Mouse (Mus musculus): ENCODE data around the gene Htr2c.

Htr2c gene

DNA sequence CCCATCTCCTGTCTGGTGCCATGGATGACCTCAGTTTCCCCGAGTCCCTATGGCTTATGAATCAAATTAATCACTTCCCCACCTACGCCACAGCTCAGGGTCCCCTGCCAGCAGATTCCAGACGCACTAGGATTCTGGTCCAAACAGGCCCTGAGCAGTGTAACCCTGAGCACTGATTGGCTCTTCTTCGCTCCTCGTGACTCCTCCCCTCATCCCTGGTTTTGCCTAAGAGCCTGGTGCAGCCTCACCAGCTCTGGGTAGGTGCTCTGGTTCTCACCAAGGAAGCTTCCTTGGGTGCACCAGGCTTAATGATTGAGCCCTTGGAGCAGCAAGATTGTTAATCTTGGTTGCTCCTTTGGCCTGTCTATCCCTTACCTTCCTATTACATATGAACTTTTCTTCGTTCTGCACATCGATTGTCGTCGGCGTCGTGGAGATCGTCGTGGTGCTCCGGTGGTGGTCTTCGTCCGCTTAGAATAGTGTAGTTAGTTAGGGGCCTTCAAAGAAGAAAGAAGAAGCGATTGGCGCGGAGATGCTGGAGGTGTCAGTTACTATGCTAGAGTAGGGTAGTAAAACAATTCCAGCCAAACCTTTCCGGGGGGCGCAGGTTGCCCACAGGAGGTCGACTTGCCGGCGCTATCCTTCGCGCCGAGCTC is at the start of gene Htr2c:
Htr2c (plus strand) TSS at position 256 of the 656 bp plus-strand sequence.
- DNase-seq (ENCODE audit: low spot score in 2 of 2): no peak

DNA sequence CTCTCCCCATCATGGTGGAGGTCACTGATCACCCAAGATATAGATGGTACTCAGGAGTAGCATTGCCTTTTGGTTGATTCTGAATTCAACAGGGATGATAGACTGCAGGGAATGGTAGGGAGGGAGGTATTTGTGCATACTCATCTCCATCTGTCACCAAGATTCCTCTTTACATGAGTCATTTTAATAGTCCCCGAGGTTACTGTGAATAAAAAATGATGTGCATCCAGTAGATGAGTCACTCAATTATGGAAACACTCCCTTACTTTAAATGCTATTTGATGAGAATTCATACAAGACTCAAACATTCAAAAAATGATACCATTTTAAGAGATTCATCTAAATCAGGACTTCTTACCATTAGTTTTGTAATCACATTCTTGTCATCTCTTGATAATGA is 34.1 kb upstream of the Htr2c start:
- no peak for DNase-seq (ENCODE audit: low spot score in 2 of 2)

GRCm38 (mm10) chrX:146936332-146936731 is 26.0 kb upstream of the Htr2c start:
- DNase-seq (ENCODE audit: low spot score in 2 of 2): no peak

DNA sequence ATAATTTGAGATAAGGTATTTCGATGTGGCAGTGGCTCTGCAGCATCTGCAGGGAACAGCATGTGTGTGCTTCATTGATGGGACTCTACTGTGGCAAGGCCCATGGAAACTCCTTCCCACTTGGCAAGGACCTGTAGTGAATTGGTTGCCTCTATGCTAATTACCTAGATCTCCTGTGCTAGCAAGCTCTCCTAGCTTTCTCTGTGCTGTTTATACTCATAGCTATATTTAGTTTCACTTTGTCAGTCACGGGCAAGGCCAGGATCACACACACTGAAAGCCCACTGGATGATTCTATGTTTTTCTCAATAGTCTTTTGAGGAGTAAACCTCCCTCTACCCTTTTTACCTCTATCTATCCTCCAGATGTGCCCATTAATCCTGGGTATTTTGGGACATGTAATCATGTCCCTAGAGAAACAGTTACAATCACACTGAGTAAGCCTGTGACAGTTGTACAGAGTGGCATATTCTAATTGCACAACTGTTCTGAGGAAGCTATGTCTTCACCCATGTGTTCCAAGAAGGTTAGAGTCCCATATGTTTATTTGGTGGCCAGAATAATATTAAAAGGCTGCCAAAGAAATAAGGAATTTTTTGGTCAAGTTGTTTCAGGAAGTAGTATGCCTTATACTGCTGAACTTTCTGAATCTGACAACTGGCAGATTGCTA is 16.0 kb upstream of the Htr2c start:
- DNase-seq (ENCODE audit: low spot score in 2 of 2): no peak

- no peak for DNase-seq (ENCODE audit: low spot score in 2 of 2)
Observed at GRCm38 (mm10) chrX:146946996-146947395, 15.3 kb upstream of the Htr2c start.

GRCm38 (mm10) chrX:146958608-146959007 is 3.7 kb upstream of the Htr2c start:
- no peak for DNase-seq (ENCODE audit: low spot score in 2 of 2)

DNA sequence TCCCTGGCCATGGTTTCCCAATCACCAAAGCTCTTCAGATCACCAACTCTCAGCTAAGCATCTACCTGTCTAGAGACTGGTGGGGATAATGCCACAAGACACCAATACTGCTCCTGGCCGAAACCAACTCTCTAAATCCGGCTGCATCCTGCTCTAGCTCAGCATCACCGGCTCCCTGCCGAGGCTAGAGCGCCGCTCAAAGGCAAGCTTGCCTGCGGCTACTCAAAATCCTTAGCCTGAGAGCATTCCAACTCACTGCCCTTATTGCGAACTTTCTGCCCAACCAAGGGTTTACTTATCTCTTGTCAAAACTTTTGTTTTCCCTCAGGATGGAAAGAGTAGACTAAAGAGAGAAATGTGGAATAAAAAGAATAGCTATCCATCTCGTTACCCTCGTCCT is 2.4 kb upstream of the Htr2c start:
- no peak for DNase-seq (ENCODE audit: low spot score in 2 of 2)

GRCm38 (mm10) chrX:146962914-146963547 is 718 bp downstream of the Htr2c start:
- DNase-seq (ENCODE audit: low spot score in 2 of 2): no peak

GRCm38 (mm10) chrX:146979931-146980330 is 17.6 kb downstream of the Htr2c start:
- DNase-seq (ENCODE audit: low spot score in 2 of 2): no peak

DNA sequence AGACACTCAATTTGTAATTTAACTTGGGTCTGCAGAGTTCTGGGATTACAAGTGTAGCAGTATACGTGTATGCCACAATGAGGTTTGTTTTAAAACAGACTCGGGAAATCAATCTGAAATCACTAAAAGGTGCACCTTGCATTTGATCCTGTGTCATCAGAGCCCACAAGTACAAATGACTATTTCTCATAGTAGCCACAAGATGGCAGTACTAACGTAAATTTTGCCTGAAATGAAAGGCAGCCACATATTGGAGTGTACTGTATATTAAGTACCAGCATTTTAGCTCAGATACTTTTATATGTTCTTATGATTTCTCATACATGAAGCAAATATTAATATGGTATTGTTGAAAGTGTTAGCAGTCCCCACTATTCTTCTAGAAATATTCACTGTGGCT is 93.4 kb downstream of the Htr2c start:
- no peak for DNase-seq (ENCODE audit: low spot score in 2 of 2)

DNA sequence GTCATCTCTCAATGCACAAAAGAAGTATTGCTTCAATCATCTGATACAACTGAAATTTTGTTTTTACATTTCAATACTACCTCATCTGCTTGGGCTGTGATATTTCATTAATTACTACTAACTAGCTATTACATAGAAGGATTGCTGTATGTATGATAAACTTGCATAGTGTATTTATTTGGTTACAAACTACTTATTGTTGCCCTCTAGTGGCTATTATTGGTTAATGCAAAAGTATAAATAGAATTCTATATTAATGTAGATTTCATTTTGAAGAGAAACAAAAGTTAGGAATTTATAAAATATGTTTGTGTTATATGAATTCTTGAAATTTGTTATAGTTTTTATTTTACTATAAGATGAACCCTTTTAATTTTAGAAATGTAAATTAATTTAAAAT is 109.3 kb downstream of the Htr2c start:
- DNase-seq (ENCODE audit: low spot score in 2 of 2): no peak

- no peak for DNase-seq (ENCODE audit: low spot score in 2 of 2)
Observed at GRCm38 (mm10) chrX:147119155-147119554, 156.8 kb downstream of the Htr2c start.

- DNase-seq (ENCODE audit: low spot score in 2 of 2): no peak
Observed at GRCm38 (mm10) chrX:147215251-147215650, 252.9 kb downstream of the Htr2c start.

DNA sequence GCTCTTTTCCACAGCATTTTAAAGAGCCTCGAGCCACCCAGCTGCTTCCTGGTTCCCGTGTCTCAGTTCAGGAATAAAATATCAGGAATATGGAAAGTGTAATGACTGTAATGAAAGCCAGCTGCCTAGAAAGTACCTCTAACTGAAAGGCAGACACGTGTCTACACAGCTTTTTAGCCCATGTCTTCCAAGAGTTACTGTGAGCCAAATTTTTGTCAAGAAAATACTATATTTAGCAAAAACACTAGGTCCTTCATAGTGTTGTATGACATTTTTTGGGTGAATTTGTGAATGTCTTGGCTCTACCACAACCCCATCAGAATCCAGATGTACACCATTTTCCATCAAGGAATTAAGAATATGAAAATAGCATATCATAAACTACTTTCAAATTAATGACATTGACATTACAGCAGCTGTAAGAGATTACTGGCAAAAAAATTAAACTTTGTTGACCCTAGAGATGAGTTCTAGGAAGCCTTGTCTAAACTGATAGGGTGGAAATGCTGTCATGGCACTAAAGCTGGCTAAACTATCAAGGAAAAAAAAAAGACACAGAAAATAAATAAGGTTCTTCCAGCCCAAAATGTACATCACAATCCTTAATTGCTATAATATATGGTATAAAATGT is 255.2 kb downstream of the Htr2c start:
- DNase-seq (ENCODE audit: low spot score in 2 of 2): no peak

- DNase-seq (ENCODE audit: low spot score in 2 of 2): no peak
Observed at GRCm38 (mm10) chrX:147238806-147239542, 276.7 kb downstream of the Htr2c start.

Measured in thymus, postnatal 10 days (tissue).